Mouse (Mus musculus) ES-E14 (cell line): ENCODE results near the gene Sox5.

Experiments
- HCFC1 ChIP-seq: IDR thresholded peaks from 2 replicates; pipeline ENCODE4 v1.6.1; 2012; ENCODE audit warnings: low read length, inconsistent platforms, borderline replicate concordance; ENCODE audit not compliant: insufficient read depth
- MAFK ChIP-seq: IDR thresholded peaks from 2 replicates; pipeline ENCODE4 v1.6.1; 2014; ENCODE audit warnings: mild to moderate bottlenecking, low read depth, low read length, inconsistent platforms; ENCODE audit not compliant: insufficient read depth
- ZC3H11A ChIP-seq: IDR thresholded peaks from 2 replicates; pipeline ENCODE4 v1.6.1; 2012; ENCODE audit warnings: low read depth, mild to moderate bottlenecking, inconsistent platforms, low read length, borderline replicate concordance
- ZNF384 ChIP-seq: IDR thresholded peaks from 2 replicates; pipeline ENCODE4 v1.6.1; 2012; ENCODE audit warnings: low read depth, low read length, inconsistent platforms

DNA sequence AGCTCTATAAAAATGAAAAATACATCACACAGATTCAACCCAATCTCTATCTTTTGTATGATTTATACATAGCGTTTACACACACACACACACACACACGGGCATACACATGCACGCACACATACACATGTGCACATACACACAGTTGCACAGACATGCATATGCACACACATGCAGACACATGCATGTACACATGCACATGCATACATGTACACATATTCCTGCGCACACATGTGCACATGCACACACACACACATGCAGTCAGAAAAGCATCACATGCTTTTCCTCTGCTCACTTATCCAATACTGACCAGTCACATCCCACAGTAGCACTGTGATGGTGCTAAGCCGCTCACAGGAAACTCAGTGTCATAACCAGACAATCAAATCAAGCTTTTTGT lies 730.5 kb downstream of the Sox5 start:
- TF ChIP-seq HCFC1 (no peak), ZC3H11A (no peak), MAFK (no peak), ZNF384 (no peak)
